Mouse (Mus musculus): ENCODE measurements around the gene Ppp2r5b. TPM values are rescaled to one million over a fixed set of nuclear protein-coding genes. Genes with fewer than 3 reads are reported as not detected.

Gene Ppp2r5b
- polyA plus RNA-seq, 1 experiment from 2014 or later, result 14.7 TPM

DNA sequence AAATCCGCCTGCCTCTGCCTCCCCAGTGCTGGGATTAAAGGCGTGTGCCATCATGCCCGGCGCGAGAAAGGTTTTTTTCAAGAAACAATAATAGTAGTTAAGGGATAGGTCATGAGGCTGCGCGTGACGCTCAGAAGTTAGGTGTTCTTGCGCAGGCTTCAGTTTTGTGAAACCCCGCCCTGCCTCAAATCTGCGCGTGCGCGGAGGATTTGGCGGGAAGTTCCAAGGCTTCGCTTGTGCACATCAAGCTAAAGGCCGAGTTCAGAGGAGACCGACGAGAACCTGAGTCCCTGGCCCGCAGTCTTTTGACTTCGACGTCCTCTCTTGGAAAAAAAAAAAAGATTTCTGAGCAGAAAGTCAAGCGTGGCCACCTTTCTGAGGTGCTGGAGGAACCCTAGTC is 51.5 kb downstream of the Ppp2r5b start, which contains the start of gene Majin:
Majin (plus strand) TSS at position 258 of the 400 bp plus-strand sequence.
- H3K4me1 ChIP-seq (replicated peaks; ENCODE audit: control insufficient read depth, insufficient read depth), result no peaks in the 10 kb centered on the region
- no peaks in the 10 kb centered on the region for H3K36me3 ChIP-seq (ENCODE audit: control insufficient read depth, insufficient read depth, low read length)
- H3K4me3 ChIP-seq (ENCODE audit: low read depth, low read length), result no peak within 1 kb of the TSS
- ATAC-seq (ENCODE audit: low FRiP score, low TSS enrichment) (no peak), DNase-seq (ENCODE audit: low spot score) (no peak)
- H3K9me3 ChIP-seq (ENCODE audit: control insufficient read depth, low read length), result no peaks in the 10 kb centered on the region
- WGBS, result 82% methylated on average over 23 of the region's 23 CpGs
- H3K27ac ChIP-seq (replicated peaks), result no peak within 1 kb of the TSS
- no peak within 1 kb of the TSS for H3K4me2 ChIP-seq (replicated peaks; ENCODE audit: low read depth)
- no peak within 1 kb of the TSS for H3K9ac ChIP-seq (ENCODE audit: low read length)
- no peaks in the 10 kb centered on the region for H3K27me3 ChIP-seq (ENCODE audit: control insufficient read depth, insufficient read depth, low read length)
- TF ChIP-seq CTCF (IDR thresholded peaks at IDR 0.05; ENCODE audit: low read depth) (no peak), EP300 (optimal IDR thresholded peaks at IDR 0.05) (no peak)

DNA sequence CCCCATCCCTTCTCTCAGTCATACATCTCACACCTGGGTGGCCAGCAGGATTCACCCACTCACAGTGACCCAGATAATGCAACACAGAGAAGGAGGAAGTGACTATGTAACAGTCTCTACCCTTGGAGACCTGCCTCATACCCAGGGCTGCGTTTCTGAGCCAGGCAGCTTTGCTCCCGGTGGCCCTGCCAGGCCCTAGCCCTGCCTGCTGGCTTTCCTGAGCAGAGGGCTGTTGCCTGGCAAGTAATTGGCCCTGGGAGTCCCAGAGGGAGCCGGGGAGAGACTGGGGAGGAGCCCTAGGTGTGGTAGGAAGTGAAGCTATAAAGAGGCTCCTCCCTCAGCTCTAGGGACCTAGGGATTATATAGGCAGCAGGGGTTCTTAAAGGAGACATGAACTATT is 53.1 kb downstream of the Ppp2r5b start:
- TF ChIP-seq CTCF (IDR thresholded peaks at IDR 0.05; ENCODE audit: low read depth) (no peak), EP300 (optimal IDR thresholded peaks at IDR 0.05) (no peak)
- Histone ChIP-seq H3K27ac (replicated peaks) (no peak overlapping the region), H3K9ac (ENCODE audit: low read length) (no peak overlapping the region), H3K9me3 (ENCODE audit: control insufficient read depth, low read length) (no peaks in the 10 kb centered on the region), H3K27me3 (ENCODE audit: control insufficient read depth, insufficient read depth, low read length) (no peaks in the 10 kb centered on the region), H3K36me3 (ENCODE audit: control insufficient read depth, insufficient read depth, low read length) (no peaks in the 10 kb centered on the region), H3K4me3 (ENCODE audit: low read depth, low read length) (no peak overlapping the region), H3K4me2 (replicated peaks; ENCODE audit: low read depth) (no peak overlapping the region), H3K4me1 (replicated peaks; ENCODE audit: control insufficient read depth, insufficient read depth) (no peaks in the 10 kb centered on the region)
- peak; percentile 67; the same call in 1 of the 2 replicates for ATAC-seq (ENCODE audit: low FRiP score, low TSS enrichment)
- WGBS, result 22% methylated on average over 3 of the region's 3 CpGs
- DNase-seq (ENCODE audit: low spot score), result peak; percentile 52

DNA sequence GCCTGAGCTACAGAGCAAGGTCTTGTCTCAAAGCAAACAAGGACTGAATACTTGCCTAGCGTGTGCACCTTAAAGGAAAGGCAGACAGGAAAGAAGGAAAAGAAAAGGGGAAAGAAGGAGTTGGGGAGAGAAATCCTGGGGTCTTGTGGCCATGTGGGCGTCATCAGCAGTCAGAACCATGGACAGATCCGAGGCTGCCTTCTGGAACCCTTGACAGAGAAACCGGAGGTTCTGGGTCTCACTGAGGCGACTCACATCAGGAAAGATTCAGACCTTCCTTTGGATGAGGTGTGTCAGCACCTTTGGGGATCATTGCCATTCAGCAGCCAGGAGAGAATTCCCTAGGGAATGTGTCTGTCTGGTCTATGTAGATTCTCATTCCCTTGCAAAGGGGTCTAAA is 54.0 kb downstream of the Ppp2r5b start:
- ATAC-seq (ENCODE audit: low FRiP score, low TSS enrichment) (no peak), DNase-seq (ENCODE audit: low spot score) (peak; percentile 27)

DNA sequence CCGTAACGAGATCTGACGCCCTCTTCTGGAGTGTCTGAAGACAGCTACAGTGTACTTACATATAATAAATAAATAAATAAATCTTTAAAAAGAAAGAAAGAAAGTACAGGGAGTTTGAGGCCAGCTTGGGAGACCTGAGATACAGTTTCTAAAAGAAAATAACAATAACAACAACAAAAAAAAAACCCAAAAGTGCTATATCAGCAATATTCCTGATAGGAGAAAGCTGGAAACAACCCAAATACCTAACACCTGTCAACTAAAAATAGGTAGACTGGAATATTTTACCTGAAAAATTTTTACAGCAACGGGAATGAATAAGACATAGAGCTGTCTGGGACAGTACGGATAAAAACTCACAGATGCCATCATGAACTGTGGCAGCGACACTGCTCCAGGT is 56.9 kb downstream of the Ppp2r5b start:
- Histone ChIP-seq H3K4me1 (replicated peaks; ENCODE audit: control insufficient read depth, insufficient read depth) (no peaks in the 10 kb centered on the region), H3K36me3 (ENCODE audit: control insufficient read depth, insufficient read depth, low read length) (no peaks in the 10 kb centered on the region), H3K9ac (ENCODE audit: low read length) (no peak overlapping the region), H3K27me3 (ENCODE audit: control insufficient read depth, insufficient read depth, low read length) (no peaks in the 10 kb centered on the region), H3K9me3 (ENCODE audit: control insufficient read depth, low read length) (no peaks in the 10 kb centered on the region), H3K4me3 (ENCODE audit: low read depth, low read length) (no peak overlapping the region), H3K27ac (replicated peaks) (no peak overlapping the region), H3K4me2 (replicated peaks; ENCODE audit: low read depth) (no peak overlapping the region)
- TF ChIP-seq EP300 (optimal IDR thresholded peaks at IDR 0.05) (no peak), CTCF (IDR thresholded peaks at IDR 0.05; ENCODE audit: low read depth) (no peak)
- WGBS, result 97% methylated on average over 4 of the region's 6 CpGs
- no peak for ATAC-seq (ENCODE audit: low FRiP score, low TSS enrichment)
- DNase-seq (ENCODE audit: low spot score), result no peak

More for the DNA sequence above, 54.0 kb downstream of the Ppp2r5b start:
- TF ChIP-seq EP300 (optimal IDR thresholded peaks at IDR 0.05), result no peak
- no peak for TF ChIP-seq CTCF (IDR thresholded peaks at IDR 0.05; ENCODE audit: low read depth)
- H3K27me3 ChIP-seq (ENCODE audit: control insufficient read depth, insufficient read depth, low read length), result no peaks in the 10 kb centered on the region
- no peak overlapping the region for H3K4me2 ChIP-seq (replicated peaks; ENCODE audit: low read depth)
- H3K27ac ChIP-seq (replicated peaks), result no peak overlapping the region
- H3K9ac ChIP-seq (ENCODE audit: low read length), result no peak overlapping the region
- H3K4me3 ChIP-seq (ENCODE audit: low read depth, low read length), result no peak overlapping the region
- no peaks in the 10 kb centered on the region for H3K36me3 ChIP-seq (ENCODE audit: control insufficient read depth, insufficient read depth, low read length)
- H3K9me3 ChIP-seq (ENCODE audit: control insufficient read depth, low read length), result no peaks in the 10 kb centered on the region
- H3K4me1 ChIP-seq (replicated peaks; ENCODE audit: control insufficient read depth, insufficient read depth), result no peaks in the 10 kb centered on the region
- 12% methylated on average over 5 of the region's 5 CpGs for whole genome bisulfite sequencing

MicroRNAs within 50 kb of the gene (microRNA counts, 519-probe panel; counts per million panel counts)
- microRNA mmu-miR-192, result 5,832 counts per million, percentile 75 among the panel's probes with 10 or more counts

Small RNA genes within 50 kb of the gene (microRNA-seq; reads per million reads assigned to microRNA genes)
- gene Mir192 (3,996 reads per million, percentile 87 among the genes with 10 or more reads in this experiment), gene Mir194-2 (1,119 reads per million, percentile 73 among the genes with 10 or more reads in this experiment)

Other genes starting within 250 kb of the Ppp2r5b start
- not detected in 2 replicates for gene Slc22a20, start 249.7 kb downstream of the Ppp2r5b start, polyA plus RNA-seq (2015; fragmentation: Nextera tagmentation; extraction: Ambion mirVana)
- 21.2 and 21.4 TPM in 2 replicates for gene Capn1, start 220.0 kb downstream of the Ppp2r5b start, polyA plus RNA-seq (2015; fragmentation: Nextera tagmentation; extraction: Ambion mirVana)
- 18.5 and 21.1 TPM in 2 replicates for gene Syvn1, start 189.3 kb downstream of the Ppp2r5b start, polyA plus RNA-seq (2015; fragmentation: Nextera tagmentation; extraction: Ambion mirVana)
- 35.0 and 36.6 TPM in 2 replicates for gene Mrpl49, start 178.1 kb downstream of the Ppp2r5b start, polyA plus RNA-seq (2015; fragmentation: Nextera tagmentation; extraction: Ambion mirVana)
- 818 and 857 TPM in 2 replicates for gene Fau, start 178.0 kb downstream of the Ppp2r5b start, polyA plus RNA-seq (2015; fragmentation: Nextera tagmentation; extraction: Ambion mirVana)
- 31.8 and 33.2 TPM in 2 replicates for gene Znhit2, start 174.7 kb downstream of the Ppp2r5b start, polyA plus RNA-seq (2015; fragmentation: Nextera tagmentation; extraction: Ambion mirVana)
- 17.9 and 19.7 TPM in 2 replicates for gene Tm7sf2, start 167.5 kb downstream of the Ppp2r5b start, polyA plus RNA-seq (2015; fragmentation: Nextera tagmentation; extraction: Ambion mirVana)
- gene Vps51, start 158.6 kb downstream of the Ppp2r5b start, polyA plus RNA-seq (2015; fragmentation: Nextera tagmentation; extraction: Ambion mirVana), result 43.2 and 48.9 TPM in 2 replicates
- not detected in 2 replicates for gene Tmem262, start 155.8 kb downstream of the Ppp2r5b start, polyA plus RNA-seq (2015; fragmentation: Nextera tagmentation; extraction: Ambion mirVana)
- 0.52 and 1.0 TPM in 2 replicates for gene Gm28374, start 153.6 kb downstream of the Ppp2r5b start, polyA plus RNA-seq (2015; fragmentation: Nextera tagmentation; extraction: Ambion mirVana)
- gene Zfpl1, start 150.9 kb downstream of the Ppp2r5b start, polyA plus RNA-seq (2015; fragmentation: Nextera tagmentation; extraction: Ambion mirVana), result 58.4 and 62.5 TPM in 2 replicates
- gene Cdca5, start 150.9 kb downstream of the Ppp2r5b start, polyA plus RNA-seq (2015; fragmentation: Nextera tagmentation; extraction: Ambion mirVana), result 7.9 and 8.1 TPM in 2 replicates
- not detected in 2 replicates for gene AC131692.1, start 141.5 kb downstream of the Ppp2r5b start, polyA plus RNA-seq (2015; fragmentation: Nextera tagmentation; extraction: Ambion mirVana)
- 0.05 and 0.07 TPM in 2 replicates for gene Naaladl1, start 130.1 kb downstream of the Ppp2r5b start, polyA plus RNA-seq (2015; fragmentation: Nextera tagmentation; extraction: Ambion mirVana)
- gene Sac3d1, start 117.2 kb downstream of the Ppp2r5b start, polyA plus RNA-seq (2015; fragmentation: Nextera tagmentation; extraction: Ambion mirVana), result 26.8 and 29.4 TPM in 2 replicates
- gene Snx15, start 107.6 kb downstream of the Ppp2r5b start, polyA plus RNA-seq (2015; fragmentation: Nextera tagmentation; extraction: Ambion mirVana), result 24.7 and 25.0 TPM in 2 replicates
- 0.49 and 0.52 TPM in 2 replicates for gene Batf2, start 94.9 kb downstream of the Ppp2r5b start, polyA plus RNA-seq (2015; fragmentation: Nextera tagmentation; extraction: Ambion mirVana)
- 74.0 and 77.2 TPM in 2 replicates for gene Arl2, start 94.3 kb downstream of the Ppp2r5b start, polyA plus RNA-seq (2015; fragmentation: Nextera tagmentation; extraction: Ambion mirVana)
- 0.11 TPM in 1 of 2 replicates, not detected in the other for gene Majin, start 51.5 kb downstream of the Ppp2r5b start, polyA plus RNA-seq (2015; fragmentation: Nextera tagmentation; extraction: Ambion mirVana)
- gene Gpha2, start 9.5 kb downstream of the Ppp2r5b start, polyA plus RNA-seq (2015; fragmentation: Nextera tagmentation; extraction: Ambion mirVana), result 0.17 and 0.46 TPM in 2 replicates
- gene Atg2a, start 5.8 kb upstream of the Ppp2r5b start, polyA plus RNA-seq (2015; fragmentation: Nextera tagmentation; extraction: Ambion mirVana), result 4.8 and 6.0 TPM in 2 replicates
- 62.0 and 63.8 TPM in 2 replicates for gene Ehd1, start 40.9 kb upstream of the Ppp2r5b start, polyA plus RNA-seq (2015; fragmentation: Nextera tagmentation; extraction: Ambion mirVana)
- gene Cdc42bpg, start 70.6 kb upstream of the Ppp2r5b start, polyA plus RNA-seq (2015; fragmentation: Nextera tagmentation; extraction: Ambion mirVana), result 1.3 and 1.9 TPM in 2 replicates
- 27.1 and 27.9 TPM in 2 replicates for gene Men1, start 99.1 kb upstream of the Ppp2r5b start, polyA plus RNA-seq (2015; fragmentation: Nextera tagmentation; extraction: Ambion mirVana)
- 5.2 and 5.7 TPM in 2 replicates for gene Map4k2, start 105.3 kb upstream of the Ppp2r5b start, polyA plus RNA-seq (2015; fragmentation: Nextera tagmentation; extraction: Ambion mirVana)
- 42.3 and 52.0 TPM in 2 replicates for gene Sf1, start 127.8 kb upstream of the Ppp2r5b start, polyA plus RNA-seq (2015; fragmentation: Nextera tagmentation; extraction: Ambion mirVana)
- 8.0 and 10.5 TPM in 2 replicates for gene Pygm, start 148.5 kb upstream of the Ppp2r5b start, polyA plus RNA-seq (2015; fragmentation: Nextera tagmentation; extraction: Ambion mirVana)
- 53.4 and 57.3 TPM in 2 replicates for gene Rasgrp2, start 163.5 kb upstream of the Ppp2r5b start, polyA plus RNA-seq (2015; fragmentation: Nextera tagmentation; extraction: Ambion mirVana)
- 0.83 and 1.3 TPM in 2 replicates for gene Nrxn2, start 182.9 kb upstream of the Ppp2r5b start, polyA plus RNA-seq (2015; fragmentation: Nextera tagmentation; extraction: Ambion mirVana)

All from stomach, postnatal 0 days (tissue).